Mouse (Mus musculus) forebrain, embryonic 16.5 days (tissue): Measurements from ENCODE around the gene Phf23. TPM values are rescaled to one million over a fixed set of nuclear protein-coding genes. Genes with fewer than 3 reads are reported as not detected.

ENCODE experiments used
- ATAC-seq: fragments of 200-750 bp; cut with Nextera tagmentation; 2 replicates; pipeline ENCODE4 v1.8.0; 2017; ENCODE audit warnings: mild to moderate bottlenecking, moderate library complexity
- H3K27ac ChIP-seq: fragments of 300-500 bp; sonication (generic); 2 replicates; pipeline ENCODE4 v1.5.1; 2014; ENCODE audit warnings: low read length, control low read depth
- H3K27me3 ChIP-seq: fragments of 300-500 bp; sonication (generic); replicated peaks from 2 replicates; pipeline ENCODE4 v1.6.1; 2014; ENCODE audit warnings: low read length; ENCODE audit not compliant: control insufficient read depth, insufficient read depth
- H3K36me3 ChIP-seq: fragments of 300-500 bp; sonication (generic); 2 replicates; pipeline ENCODE4 v1.6.1; 2014; ENCODE audit not compliant: control insufficient read depth, insufficient read depth
- H3K4me1 ChIP-seq: fragments of 300-500 bp; sonication (generic); replicated peaks from 2 replicates; pipeline ENCODE4 v1.6.1; 2014; ENCODE audit warnings: low read length; ENCODE audit not compliant: control insufficient read depth, insufficient read depth
- H3K4me2 ChIP-seq: fragments of 300-500 bp; sonication (generic); 2 replicates; pipeline ENCODE4 v1.6.1; 2014; ENCODE audit warnings: mild to moderate bottlenecking, low read length, control low read depth
- H3K4me3 ChIP-seq: fragments of 300-500 bp; sonication (generic); replicated peaks from 2 replicates; pipeline ENCODE4 v1.5.1; 2014; ENCODE audit warnings: mild to moderate bottlenecking, low read length, control low read depth
- H3K9ac ChIP-seq: fragments of 300-500 bp; sonication (generic); replicated peaks from 2 replicates; pipeline ENCODE4 v1.6.1; 2014; ENCODE audit warnings: low read depth, low read length, control low read depth
- H3K9me3 ChIP-seq: fragments of 300-500 bp; sonication (generic); 2 replicates; pipeline ENCODE4 v1.6.1; 2016; ENCODE audit warnings: low read length; ENCODE audit not compliant: control insufficient read depth
- WGBS: fragments of 180-500 bp; shearing (Covaris S2); extraction: QIAGEN DNeasy Blood & Tissue Kit; methylation state at CpG from one replicate; pipeline ENCODE4 v1.1.7; 2014; 5-methylcytosine and 5-hydroxymethylcytosine counted together
- polyA plus RNA-seq: library from polyadenylated mRNA; unstranded; fragments of >200 nt; fragmentation: Nextera tagmentation; extraction: Ambion mirVana; gene quantifications from 2 replicates; pipeline ENCODE4 v1.2.1, GENCODE M21; 2015

The Phf23 gene
- polyA plus RNA-seq, 1 experiment from 2014 or later = 63.7 TPM

- H3K27me3 ChIP-seq = no peaks in the 10 kb centered on the region
- 24% methylated on average over 5 of the region's 5 CpGs for WGBS
- peaks cover 30% of the 10 kb centered on the region for H3K4me1 ChIP-seq
- peak overlapping the region; percentile 65 for H3K4me2 ChIP-seq
- no peak for ATAC-seq
- no peaks in the 10 kb centered on the region for H3K9me3 ChIP-seq
- no peak overlapping the region for H3K27ac ChIP-seq
- H3K4me3 ChIP-seq = peak overlapping the region; percentile 11
- peaks cover 22% of the 10 kb centered on the region for H3K36me3 ChIP-seq
- 0 out of 2 replicates have a peak overlapping the region, but pooled peaks have one; percentile 26 for H3K9ac ChIP-seq
Measured at GRCm38 (mm10) chr11:69982877-69983276, 12.7 kb upstream of the Phf23 start.

- H3K4me3 ChIP-seq = no peak overlapping the region; the same call in 1 of the 2 replicates
- no peaks in the 10 kb centered on the region for H3K27me3 ChIP-seq
- peaks cover 22% of the 10 kb centered on the region for H3K36me3 ChIP-seq
- ATAC-seq = no peak
- peaks cover 30% of the 10 kb centered on the region for H3K4me1 ChIP-seq
- H3K27ac ChIP-seq = no peak overlapping the region
- H3K4me2 ChIP-seq = no peak overlapping the region; the same call in 1 of the 2 replicates
- no peaks in the 10 kb centered on the region for H3K9me3 ChIP-seq
- 91% methylated on average over 4 of the region's 4 CpGs for WGBS
- H3K9ac ChIP-seq = no peak overlapping the region
Measured at GRCm38 (mm10) chr11:69983377-69983776, 12.2 kb upstream of the Phf23 start.

DNA sequence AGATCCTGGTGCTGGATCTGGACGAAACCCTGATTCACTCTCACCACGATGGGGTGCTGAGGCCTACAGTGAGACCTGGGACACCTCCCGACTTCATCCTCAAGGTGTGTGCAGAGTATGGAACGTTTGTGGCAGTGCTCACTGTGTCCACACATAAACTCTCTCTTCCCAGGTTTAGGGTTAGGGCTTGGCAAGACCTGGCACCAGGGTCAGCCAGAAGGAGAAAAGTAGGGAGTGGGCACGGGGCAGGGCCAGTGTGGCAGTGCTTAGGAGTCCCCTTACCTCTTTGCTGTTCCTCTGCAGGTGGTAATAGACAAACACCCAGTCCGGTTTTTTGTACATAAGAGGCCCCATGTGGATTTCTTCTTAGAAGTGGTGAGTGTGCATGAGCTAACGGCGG lies 11.1 kb upstream of the Phf23 start:
- Histone ChIP-seq H3K9me3 (no peaks in the 10 kb centered on the region), H3K9ac (no peak overlapping the region), H3K4me2 (no peak overlapping the region), H3K27me3 (no peaks in the 10 kb centered on the region), H3K4me1 (peaks cover 25% of the 10 kb centered on the region), H3K27ac (no peak overlapping the region), H3K36me3 (peaks cover 29% of the 10 kb centered on the region), H3K4me3 (no peak overlapping the region)
- 91% methylated on average over 8 of the region's 8 CpGs for WGBS
- no peak for ATAC-seq

DNA sequence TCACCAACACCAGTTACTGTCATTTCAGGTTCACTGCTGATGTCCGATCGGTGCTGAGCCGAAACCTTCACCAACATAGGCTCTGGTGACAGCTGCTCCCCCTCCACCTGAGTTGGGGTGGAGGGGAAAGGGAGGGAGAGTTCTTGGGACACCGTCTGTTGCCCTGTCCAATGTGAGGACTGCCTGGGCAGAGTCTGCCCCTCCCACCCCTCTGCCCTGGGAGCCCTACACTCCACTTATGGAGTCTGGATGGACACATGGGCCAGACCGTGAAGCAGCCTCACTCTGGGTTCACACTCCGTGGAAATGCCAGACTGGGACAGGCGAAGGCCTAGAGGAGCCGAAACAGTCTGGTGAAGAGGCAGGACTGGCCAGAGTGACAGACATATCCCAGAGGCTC lies 5.6 kb upstream of the Phf23 start:
- H3K4me3 ChIP-seq = no peak overlapping the region

GRCm38 (mm10) chr11:69990850-69991691 lies 4.5 kb upstream of the Phf23 start, which contains the start of gene Gabarap:
Gabarap (plus strand) TSS chr11:69991143.
- peaks cover 18% of the 10 kb centered on the region for H3K4me1 ChIP-seq
- H3K4me2 ChIP-seq = peak within 1 kb of the TSS; percentile 88
- peak within 1 kb of the TSS; percentile 73 for H3K9ac ChIP-seq
- under 1% methylated on average over 38 of the region's 40 CpGs for WGBS
- no peaks in the 10 kb centered on the region for H3K9me3 ChIP-seq
- peak within 1 kb of the TSS; percentile 62 for H3K4me3 ChIP-seq
- no peaks in the 10 kb centered on the region for H3K27me3 ChIP-seq
- H3K27ac ChIP-seq = peak within 1 kb of the TSS; percentile 95
- ATAC-seq = peak; percentile 70
- peaks cover 23% of the 10 kb centered on the region for H3K36me3 ChIP-seq

More for the DNA sequence above, 5.6 kb upstream of the Phf23 start:
- Histone ChIP-seq H3K4me1 (peaks cover 18% of the 10 kb centered on the region), H3K4me2 (no peak overlapping the region), H3K9me3 (no peaks in the 10 kb centered on the region), H3K27ac (no peak overlapping the region), H3K36me3 (peaks cover 31% of the 10 kb centered on the region), H3K9ac (no peak overlapping the region), H3K27me3 (no peaks in the 10 kb centered on the region)
- 86% methylated on average over 8 of the region's 8 CpGs for WGBS
- no peak for ATAC-seq

- Histone ChIP-seq H3K4me2 (peak overlapping the region; percentile 88), H3K9ac (peak overlapping the region; percentile 73), H3K36me3 (peaks cover 23% of the 10 kb centered on the region), H3K4me3 (peak overlapping the region; percentile 62), H3K27ac (peak overlapping the region; percentile 95), H3K4me1 (peaks cover 18% of the 10 kb centered on the region), H3K9me3 (no peaks in the 10 kb centered on the region), H3K27me3 (no peaks in the 10 kb centered on the region)
- peak; percentile 6; the same call in 1 of the 2 replicates for ATAC-seq
- under 1% methylated on average over 15 of the region's 15 CpGs for WGBS
Measured at GRCm38 (mm10) chr11:69991711-69992110, 3.9 kb upstream of the Phf23 start.

- no peaks in the 10 kb centered on the region for H3K9me3 ChIP-seq
- H3K9ac ChIP-seq = peak overlapping the region; percentile 73
- H3K4me1 ChIP-seq = peaks cover 20% of the 10 kb centered on the region
- peak overlapping the region; percentile 88 for H3K4me2 ChIP-seq
- 82% methylated on average over 10 of the region's 10 CpGs for WGBS
- H3K27me3 ChIP-seq = no peaks in the 10 kb centered on the region
- no peak for ATAC-seq
- H3K36me3 ChIP-seq = peaks cover 22% of the 10 kb centered on the region
- H3K4me3 ChIP-seq = peak overlapping the region; percentile 62
- H3K27ac ChIP-seq = no peak overlapping the region
Measured at GRCm38 (mm10) chr11:69992396-69992795, 3.2 kb upstream of the Phf23 start.

DNA sequence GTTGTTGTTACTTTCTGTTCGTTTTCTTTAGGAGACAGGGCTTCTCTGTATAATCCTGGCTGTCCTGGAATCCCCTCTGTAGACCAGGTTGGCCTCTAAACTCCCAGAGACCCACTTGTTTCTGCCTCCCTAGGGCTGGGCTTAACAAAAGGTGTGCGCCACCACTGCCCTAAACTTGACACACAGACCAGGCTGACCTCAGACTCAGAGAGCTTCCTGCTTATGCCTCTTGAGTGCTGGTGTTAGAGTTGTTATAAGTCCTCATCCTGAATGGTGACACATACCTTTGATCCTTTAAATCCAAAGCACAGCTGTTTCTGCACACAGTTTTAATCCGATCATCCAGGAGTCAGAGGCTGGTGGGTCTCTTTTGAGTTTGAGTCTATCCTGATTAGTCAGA lies 2.6 kb upstream of the Phf23 start:
- no peaks in the 10 kb centered on the region for H3K27me3 ChIP-seq
- no peaks in the 10 kb centered on the region for H3K9me3 ChIP-seq
- H3K36me3 ChIP-seq = peaks cover 18% of the 10 kb centered on the region
- H3K4me1 ChIP-seq = peaks cover 26% of the 10 kb centered on the region
- peak overlapping the region; percentile 22; the same call in 1 of the 2 replicates for H3K4me2 ChIP-seq
- ATAC-seq = no peak
- WGBS = 88% methylated on average over 3 of the region's 3 CpGs
- no peak overlapping the region for H3K27ac ChIP-seq
- H3K9ac ChIP-seq = no peak overlapping the region; the same call in 1 of the 2 replicates
- H3K4me3 ChIP-seq = no peak overlapping the region

- no peaks in the 10 kb centered on the region for H3K27me3 ChIP-seq
- peaks cover 22% of the 10 kb centered on the region for H3K36me3 ChIP-seq
- ATAC-seq = no peak
- no peak overlapping the region for H3K27ac ChIP-seq
- H3K9me3 ChIP-seq = no peaks in the 10 kb centered on the region
- no peak overlapping the region for H3K4me2 ChIP-seq
- H3K9ac ChIP-seq = no peak overlapping the region
- no peak overlapping the region for H3K4me3 ChIP-seq
- H3K4me1 ChIP-seq = peaks cover 28% of the 10 kb centered on the region
- 86% methylated on average over 11 of the region's 11 CpGs for WGBS
Measured at GRCm38 (mm10) chr11:69994401-69995090, 1.0 kb upstream of the Phf23 start.
